Mouse (Mus musculus): ENCODE data around the gene Wdfy4. TPM values are rescaled to one million over a fixed set of nuclear protein-coding genes. Genes with fewer than 3 reads are reported as not detected.

The Wdfy4 gene
- polyA plus RNA-seq, 1 experiment = 92.6 TPM

DNA sequence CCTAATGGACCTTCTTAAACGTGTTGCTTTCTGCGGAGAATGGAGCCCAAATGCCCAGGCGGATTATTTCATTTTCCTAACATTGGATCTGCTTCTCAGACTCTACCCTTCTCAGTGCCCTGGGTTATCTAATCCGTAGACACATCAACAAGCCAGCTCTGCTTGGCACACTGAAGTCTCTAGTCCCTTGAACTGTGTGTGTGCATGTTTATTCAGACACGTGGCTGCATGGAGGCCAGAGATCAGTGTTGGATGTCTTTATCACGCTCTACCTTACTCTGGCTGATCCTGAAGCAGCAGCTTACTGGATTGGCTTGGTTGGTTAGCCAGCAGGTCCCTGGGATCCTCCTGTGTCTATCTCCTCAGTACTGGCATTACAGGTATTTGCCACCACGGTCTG is 113.0 kb downstream of the Wdfy4 start:
- DNase-seq (ENCODE audit: low read depth in 1 of 2, low spot score in 2 of 2) = no peak
- no peak overlapping the region for H3K4me3 ChIP-seq (ENCODE audit: extremely low read depth, insufficient read depth, insufficient read length)
- peaks cover 42% of the 10 kb centered on the region for H3K36me3 ChIP-seq (ENCODE audit: control insufficient read depth, insufficient read depth, low read length)
- 94% methylated on average over 7 of the region's 7 CpGs for WGBS
- H3K27ac ChIP-seq (ENCODE audit: insufficient read depth, low read length) = no peak overlapping the region
- TF ChIP-seq POLR2A (IDR thresholded peaks at IDR 0.05; ENCODE audit: low read depth, low read length) = no peak
- TF ChIP-seq CTCF (IDR thresholded peaks at IDR 0.05; ENCODE audit: extremely low read depth, insufficient read depth, insufficient read length, insufficient replicate concordance) = no peak
- H3K27me3 ChIP-seq (ENCODE audit: control insufficient read depth, insufficient read depth, low read length) = no peaks in the 10 kb centered on the region
- no peaks in the 10 kb centered on the region for H3K4me1 ChIP-seq (ENCODE audit: control insufficient read depth, insufficient read depth, insufficient read length)

- WGBS = 88% methylated on average over 9 of the region's 9 CpGs
- H3K36me3 ChIP-seq (ENCODE audit: control insufficient read depth, insufficient read depth, low read length) = peaks cover 47% of the 10 kb centered on the region
- TF ChIP-seq CTCF (IDR thresholded peaks at IDR 0.05; ENCODE audit: extremely low read depth, insufficient read depth, insufficient read length, insufficient replicate concordance) (no peak), POLR2A (IDR thresholded peaks at IDR 0.05; ENCODE audit: low read depth, low read length) (no peak)
Observed at GRCm38 (mm10) chr14:33067676-33068075, 117.6 kb downstream of the Wdfy4 start.

GRCm38 (mm10) chr14:33062996-33063395 is 122.3 kb downstream of the Wdfy4 start:
- Histone ChIP-seq H3K4me3 (ENCODE audit: extremely low read depth, insufficient read depth, insufficient read length) (no peak overlapping the region), H3K4me1 (ENCODE audit: control insufficient read depth, insufficient read depth, insufficient read length) (no peaks in the 10 kb centered on the region), H3K27me3 (ENCODE audit: control insufficient read depth, insufficient read depth, low read length) (no peaks in the 10 kb centered on the region), H3K27ac (ENCODE audit: insufficient read depth, low read length) (no peak overlapping the region), H3K36me3 (ENCODE audit: control insufficient read depth, insufficient read depth, low read length) (peaks cover 31% of the 10 kb centered on the region)
- TF ChIP-seq CTCF (IDR thresholded peaks at IDR 0.05; ENCODE audit: extremely low read depth, insufficient read depth, insufficient read length, insufficient replicate concordance) (no peak), POLR2A (IDR thresholded peaks at IDR 0.05; ENCODE audit: low read depth, low read length) (no peak)
- WGBS = 82% methylated on average over 5 of the region's 5 CpGs
- DNase-seq (ENCODE audit: low read depth in 1 of 2, low spot score in 2 of 2) = no peak

More at GRCm38 (mm10) chr14:33067676-33068075, 117.6 kb downstream of the Wdfy4 start:
- Histone ChIP-seq H3K27ac (ENCODE audit: insufficient read depth, low read length) (no peak overlapping the region), H3K4me3 (ENCODE audit: extremely low read depth, insufficient read depth, insufficient read length) (no peak overlapping the region), H3K27me3 (ENCODE audit: control insufficient read depth, insufficient read depth, low read length) (no peaks in the 10 kb centered on the region), H3K4me1 (ENCODE audit: control insufficient read depth, insufficient read depth, insufficient read length) (no peaks in the 10 kb centered on the region)
- no peak for DNase-seq (ENCODE audit: low read depth in 1 of 2, low spot score in 2 of 2)

DNA sequence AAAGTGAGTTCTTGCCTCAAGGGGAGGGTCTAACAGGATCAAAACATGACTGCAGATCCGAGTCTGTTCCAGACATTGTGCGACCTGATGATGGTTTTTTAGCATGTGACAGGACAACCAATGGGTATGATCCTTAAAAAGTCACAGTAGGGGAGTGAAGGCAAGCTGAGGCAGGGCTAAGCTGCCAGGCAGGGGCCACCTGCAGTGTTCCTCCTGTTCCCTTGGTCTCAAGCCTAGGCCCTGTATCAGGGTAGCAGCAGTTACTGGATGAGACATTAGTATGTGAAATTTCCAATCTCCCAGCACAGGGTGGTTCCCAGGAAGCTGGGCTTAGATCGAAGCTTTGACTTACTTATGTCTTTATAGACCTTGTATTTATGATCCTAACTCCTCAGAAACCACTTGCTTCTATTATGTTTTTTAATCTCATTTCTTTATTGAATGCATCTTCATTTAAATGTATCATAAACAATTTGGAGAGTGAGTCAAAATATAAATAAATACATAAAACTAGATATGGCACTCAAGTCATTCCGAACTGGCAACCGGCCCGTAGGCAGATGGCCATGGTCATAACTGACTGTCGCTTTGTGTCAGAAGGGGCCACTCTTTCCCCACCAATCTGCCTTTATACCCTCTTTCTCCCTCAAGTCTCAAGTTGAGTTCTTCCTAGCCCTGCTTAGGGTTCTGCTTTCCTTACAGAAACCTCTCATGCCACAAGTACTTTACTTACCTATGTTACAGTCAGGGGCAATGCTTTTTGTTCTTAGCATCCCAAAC is 126.2 kb downstream of the Wdfy4 start:
- H3K4me3 ChIP-seq (ENCODE audit: extremely low read depth, insufficient read depth, insufficient read length) = no peak overlapping the region
- DNase-seq (ENCODE audit: low read depth in 1 of 2, low spot score in 2 of 2) = no peak
- TF ChIP-seq CTCF (IDR thresholded peaks at IDR 0.05; ENCODE audit: extremely low read depth, insufficient read depth, insufficient read length, insufficient replicate concordance) = no peak
- no peak for TF ChIP-seq POLR2A (IDR thresholded peaks at IDR 0.05; ENCODE audit: low read depth, low read length)
- H3K27me3 ChIP-seq (ENCODE audit: control insufficient read depth, insufficient read depth, low read length) = no peaks in the 10 kb centered on the region
- no peaks in the 10 kb centered on the region for H3K4me1 ChIP-seq (ENCODE audit: control insufficient read depth, insufficient read depth, insufficient read length)
- no peak overlapping the region for H3K27ac ChIP-seq (ENCODE audit: insufficient read depth, low read length)
- peaks cover 21% of the 10 kb centered on the region for H3K36me3 ChIP-seq (ENCODE audit: control insufficient read depth, insufficient read depth, low read length)
- 94% methylated on average over 7 of the region's 7 CpGs for WGBS

GRCm38 (mm10) chr14:33053441-33053840 is 131.9 kb downstream of the Wdfy4 start:
- 89% methylated on average over 8 of the region's 8 CpGs for WGBS

DNA sequence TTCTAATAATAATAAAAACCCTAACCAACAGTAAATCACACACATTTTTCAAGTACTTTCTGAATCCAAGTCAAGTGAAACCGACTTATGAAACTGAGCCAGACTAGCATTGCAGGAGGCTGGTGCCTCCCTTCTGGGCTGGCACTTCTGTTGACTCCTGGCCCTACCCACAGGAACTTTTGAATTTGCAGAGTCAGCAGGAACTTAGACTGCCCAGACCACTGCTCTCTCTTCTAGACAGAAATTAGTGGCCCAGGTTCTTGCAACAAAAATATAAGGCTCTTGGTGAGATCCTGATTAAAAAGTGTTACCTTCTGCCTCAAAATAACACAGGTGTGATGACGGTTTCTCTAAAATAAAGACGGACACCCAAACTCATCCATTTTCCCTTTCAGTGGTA is 140.1 kb downstream of the Wdfy4 start:
- H3K4me3 ChIP-seq (ENCODE audit: extremely low read depth, insufficient read depth, insufficient read length) = no peak overlapping the region
- DNase-seq (ENCODE audit: low read depth in 1 of 2, low spot score in 2 of 2) = no peak
- 89% methylated on average over 3 of the region's 3 CpGs for WGBS
- H3K36me3 ChIP-seq (ENCODE audit: control insufficient read depth, insufficient read depth, low read length) = peaks cover 34% of the 10 kb centered on the region
- H3K27me3 ChIP-seq (ENCODE audit: control insufficient read depth, insufficient read depth, low read length) = no peaks in the 10 kb centered on the region
- TF ChIP-seq CTCF (IDR thresholded peaks at IDR 0.05; ENCODE audit: extremely low read depth, insufficient read depth, insufficient read length, insufficient replicate concordance) (no peak), POLR2A (IDR thresholded peaks at IDR 0.05; ENCODE audit: low read depth, low read length) (no peak)
- H3K4me1 ChIP-seq (ENCODE audit: control insufficient read depth, insufficient read depth, insufficient read length) = no peaks in the 10 kb centered on the region
- H3K27ac ChIP-seq (ENCODE audit: insufficient read depth, low read length) = no peak overlapping the region

More at GRCm38 (mm10) chr14:33053441-33053840, 131.9 kb downstream of the Wdfy4 start:
- Histone ChIP-seq H3K4me3 (ENCODE audit: extremely low read depth, insufficient read depth, insufficient read length) (no peak overlapping the region), H3K27me3 (ENCODE audit: control insufficient read depth, insufficient read depth, low read length) (no peaks in the 10 kb centered on the region), H3K36me3 (ENCODE audit: control insufficient read depth, insufficient read depth, low read length) (peaks cover 20% of the 10 kb centered on the region), H3K27ac (ENCODE audit: insufficient read depth, low read length) (no peak overlapping the region), H3K4me1 (ENCODE audit: control insufficient read depth, insufficient read depth, insufficient read length) (no peaks in the 10 kb centered on the region)
- DNase-seq (ENCODE audit: low read depth in 1 of 2, low spot score in 2 of 2) = no peak
- TF ChIP-seq CTCF (IDR thresholded peaks at IDR 0.05; ENCODE audit: extremely low read depth, insufficient read depth, insufficient read length, insufficient replicate concordance) (no peak), POLR2A (IDR thresholded peaks at IDR 0.05; ENCODE audit: low read depth, low read length) (no peak)

- no peak overlapping the region for H3K4me3 ChIP-seq (ENCODE audit: extremely low read depth, insufficient read depth, insufficient read length)
- no peak overlapping the region for H3K27ac ChIP-seq (ENCODE audit: insufficient read depth, low read length)
- H3K36me3 ChIP-seq (ENCODE audit: control insufficient read depth, insufficient read depth, low read length) = peaks cover 44% of the 10 kb centered on the region
- WGBS = 84% methylated on average over 3 of the region's 3 CpGs
- H3K4me1 ChIP-seq (ENCODE audit: control insufficient read depth, insufficient read depth, insufficient read length) = no peaks in the 10 kb centered on the region
- TF ChIP-seq POLR2A (IDR thresholded peaks at IDR 0.05; ENCODE audit: low read depth, low read length) (no peak), CTCF (IDR thresholded peaks at IDR 0.05; ENCODE audit: extremely low read depth, insufficient read depth, insufficient read length, insufficient replicate concordance) (no peak)
- DNase-seq (ENCODE audit: low read depth in 1 of 2, low spot score in 2 of 2) = no peak
- H3K27me3 ChIP-seq (ENCODE audit: control insufficient read depth, insufficient read depth, low read length) = no peaks in the 10 kb centered on the region
Observed at GRCm38 (mm10) chr14:33036811-33037210, 148.5 kb downstream of the Wdfy4 start.
